Comparison of ENCODE assay signal across 9 mouse cellular contexts in genomic region chr5:35795481-35796048, GRCm38 (mm10). TPM values are rescaled to one million over a fixed set of nuclear protein-coding genes. Genes with fewer than 3 reads are reported as not detected.
A peak's percentile ranks its signal among the peaks of the same experiment; 100 is the strongest.
DNase-seq lines count a peak whose midpoint lies in the region; ATAC-seq lines count a peak whose summit lies in the region.
"Had no signal": no experiment of that assay in that cellular context is flagged by ENCODE, and none has a peak within 500 bp of the region (broad histone marks: within the 10 kb centered on the region; RNA-seq: fewer than 3 reads in every experiment).

No protein-coding gene starts in this region.

- peak; percentile 72 for ATAC-seq in intestine, embryonic 15.5 days
- ATAC-seq in midbrain, embryonic 14.5 days (ENCODE audit: low FRiP score, low TSS enrichment): peak; percentile 48; the same call in 1 of the 2 replicates
- ATAC-seq in stomach, embryonic 16.5 days (ENCODE audit: insufficient read depth, low FRiP score): peak; percentile 44; the same call in 1 of the 2 replicates

- peak; percentile 47 for DNase-seq in urinary bladder, postnatal 25 days (ENCODE audit: low spot score)
- DNase-seq in urinary bladder, postnatal 10 days (ENCODE audit: low spot score): no peak
- peak; percentile 81 to 84 for DNase-seq in cerebellum, postnatal 14 days
- DNase-seq in gastrocnemius, postnatal 25 days: peak; percentile 74
- DNase-seq in left cerebral cortex, postnatal 14 days (ENCODE audit: low spot score in 2 of 2): peak; percentile 77 to 84
- DNase-seq in midbrain, embryonic 14.5 days: peak; percentile 81

- intact Hi-C loops in left cerebral cortex, postnatal 14 days (cut with DNase I): loop anchor here (1.0 kb wide), 1 partner anchor 63 kb away; no protein-coding TSS in a partner anchor

- no peak overlapping the region for H3K9ac ChIP-seq in intestine, embryonic 15.5 days
- H3K9ac ChIP-seq in midbrain, embryonic 14.5 days (replicated peaks; ENCODE audit: low read length): no peak overlapping the region
- H3K9ac ChIP-seq in stomach, embryonic 16.5 days (ENCODE audit: low read length): no peak overlapping the region
- H3K9ac ChIP-seq: embryonic facial prominence, embryonic 13.5 days had no signal

- no peak overlapping the region for H3K27ac ChIP-seq in intestine, embryonic 15.5 days
- no peak overlapping the region for H3K27ac ChIP-seq in midbrain, embryonic 14.5 days (replicated peaks; ENCODE audit: low read depth, low read length)
- no peak overlapping the region for H3K27ac ChIP-seq in stomach, embryonic 16.5 days (ENCODE audit: low read length)
- H3K27ac ChIP-seq: embryonic facial prominence, embryonic 13.5 days had no signal

- H3K4me1 ChIP-seq in intestine, embryonic 15.5 days (replicated peaks): peaks cover 5% of the 10 kb centered on the region; the same call in 1 of the 2 replicates
- H3K4me1 ChIP-seq in midbrain, embryonic 14.5 days (ENCODE audit: control insufficient read depth, insufficient read depth, low read length): no peaks in the 10 kb centered on the region
- H3K4me1 ChIP-seq in stomach, embryonic 16.5 days (ENCODE audit: control insufficient read depth, insufficient read depth, low read length): peaks cover 8% of the 10 kb centered on the region; the same call in 1 of the 2 replicates

- no peaks in the 10 kb centered on the region for H3K9me3 ChIP-seq in intestine, embryonic 15.5 days
- no peaks in the 10 kb centered on the region for H3K9me3 ChIP-seq in midbrain, embryonic 14.5 days (ENCODE audit: control insufficient read depth, low read length)
- no peaks in the 10 kb centered on the region for H3K9me3 ChIP-seq in stomach, embryonic 16.5 days (replicated peaks; ENCODE audit: control insufficient read depth, low read length)
- H3K9me3 ChIP-seq: embryonic facial prominence, embryonic 13.5 days had no signal

- no peak overlapping the region for H3K4me3 ChIP-seq in intestine, embryonic 15.5 days (replicated peaks)
- H3K4me3 ChIP-seq in midbrain, embryonic 14.5 days (replicated peaks; ENCODE audit: low read depth, low read length): no peak overlapping the region
- H3K4me3 ChIP-seq in stomach, embryonic 16.5 days (replicated peaks; ENCODE audit: low read length): no peak overlapping the region
- H3K4me3 ChIP-seq: embryonic facial prominence, embryonic 13.5 days had no signal

- no peaks in the 10 kb centered on the region for H3K36me3 ChIP-seq in intestine, embryonic 15.5 days
- H3K36me3 ChIP-seq in midbrain, embryonic 14.5 days (ENCODE audit: control insufficient read depth, insufficient read depth, low read length): no peaks in the 10 kb centered on the region
- H3K36me3 ChIP-seq in stomach, embryonic 16.5 days (ENCODE audit: control insufficient read depth, insufficient read depth, low read length): no peaks in the 10 kb centered on the region
- H3K36me3 ChIP-seq: embryonic facial prominence, embryonic 13.5 days had no signal

- 0 out of 2 replicates have a peak, but pooled peaks cover 2% of the 10 kb centered on the region for H3K27me3 ChIP-seq in intestine, embryonic 15.5 days (replicated peaks)
- no peaks in the 10 kb centered on the region for H3K27me3 ChIP-seq in midbrain, embryonic 14.5 days (ENCODE audit: control insufficient read depth, insufficient read depth, low read length)
- H3K27me3 ChIP-seq in stomach, embryonic 16.5 days (ENCODE audit: control insufficient read depth, insufficient read depth, low read length): no peaks in the 10 kb centered on the region

- WGBS in intestine, embryonic 15.5 days: 58% methylated on average over 7 of the region's 7 CpGs
- WGBS in midbrain, embryonic 14.5 days: 66% methylated on average over 7 of the region's 7 CpGs
- 57% methylated on average over 7 of the region's 7 CpGs for WGBS in stomach, embryonic 16.5 days

- no peak overlapping the region for H3K4me2 ChIP-seq in intestine, embryonic 15.5 days (replicated peaks)
- no peak overlapping the region for H3K4me2 ChIP-seq in midbrain, embryonic 14.5 days (ENCODE audit: low read length)
- no peak overlapping the region for H3K4me2 ChIP-seq in stomach, embryonic 16.5 days (ENCODE audit: low read depth, low read length)
- H3K4me2 ChIP-seq: embryonic facial prominence, embryonic 13.5 days had no signal

RNA-seq across cellular contexts. Expression of gene Ablim2, which starts 37.9 kb away (rescaled TPM):
- total RNA-seq in gastrocnemius, postnatal 25 days (2021): 10 to 100 TPM; 33.4 to 42.7 TPM
- 3.7 and 4.1 TPM in 2 replicates for polyA plus RNA-seq in intestine, embryonic 15.5 days (2015; fragmentation: Nextera tagmentation; extraction: Ambion mirVana)
- 100 to 1,000 TPM; 106 to 112 TPM for total RNA-seq in left cerebral cortex, postnatal 14 days (2021)
- polyA plus RNA-seq in midbrain, embryonic 14.5 days (2014; fragmentation: Nextera tagmentation; extraction: Ambion mirVana): 9.6 and 13.9 TPM in 2 replicates
- 3.5 and 4.3 TPM in 2 replicates for polyA plus RNA-seq in stomach, embryonic 16.5 days (2015; fragmentation: Nextera tagmentation; extraction: Ambion mirVana)

RNA-seq across cellular contexts. Expression of gene Sh3tc1, which starts 55.8 kb away (rescaled TPM):
- total RNA-seq in gastrocnemius, postnatal 25 days (2021): 1 to 10 TPM; 1.8 to 2.1 TPM
- polyA plus RNA-seq in intestine, embryonic 15.5 days (2015; fragmentation: Nextera tagmentation; extraction: Ambion mirVana): 16.0 and 17.8 TPM in 2 replicates
- 1 to 10 TPM; 2.7 to 3.3 TPM for total RNA-seq in left cerebral cortex, postnatal 14 days (2021)
- 1.7 and 2.2 TPM in 2 replicates for polyA plus RNA-seq in midbrain, embryonic 14.5 days (2014; fragmentation: Nextera tagmentation; extraction: Ambion mirVana)
- 6.2 and 9.1 TPM in 2 replicates for polyA plus RNA-seq in stomach, embryonic 16.5 days (2015; fragmentation: Nextera tagmentation; extraction: Ambion mirVana)
